Mouse (Mus musculus) forebrain, embryonic 12.5 days (tissue): Measurements from ENCODE around the gene Acot8. TPM values are rescaled to one million over a fixed set of nuclear protein-coding genes. Genes with fewer than 3 reads are reported as not detected.

Experiments used
- ATAC-seq: fragments of 200-750 bp; cut with Nextera tagmentation; 2 replicates; pipeline ENCODE4 v1.8.0; 2017; ENCODE audit warnings: moderate TSS enrichment; ENCODE audit not compliant: low FRiP score
- H3K27ac ChIP-seq: fragments of 300-500 bp; sonication (generic); 2 replicates; pipeline ENCODE4 v1.5.1; 2016; ENCODE audit warnings: mild to moderate bottlenecking
- H3K27me3 ChIP-seq: fragments of 300-500 bp; sonication (generic); 2 replicates; pipeline ENCODE4 v1.6.1; 2016; ENCODE audit warnings: mild to moderate bottlenecking
- H3K36me3 ChIP-seq: fragments of 300-500 bp; sonication (generic); replicated peaks from 2 replicates; pipeline ENCODE4 v1.6.1; 2016; ENCODE audit warnings: mild to moderate bottlenecking
- H3K4me1 ChIP-seq: fragments of 300-500 bp; sonication (generic); 2 replicates; pipeline ENCODE4 v1.6.1; 2016
- H3K4me2 ChIP-seq: fragments of 300-500 bp; sonication (generic); 2 replicates; pipeline ENCODE4 v1.6.1; 2016; ENCODE audit warnings: mild to moderate bottlenecking, moderate library complexity
- H3K4me3 ChIP-seq: fragments of 300-500 bp; sonication (generic); replicated peaks from 2 replicates; pipeline ENCODE4 v1.5.1; 2016; ENCODE audit warnings: mild to moderate bottlenecking
- H3K9ac ChIP-seq: fragments of 300-500 bp; sonication (generic); 2 replicates; pipeline ENCODE4 v1.6.1; 2016; ENCODE audit warnings: mild to moderate bottlenecking
- H3K9me3 ChIP-seq: fragments of 300-500 bp; sonication (generic); 2 replicates; pipeline ENCODE4 v1.6.1; 2016
- WGBS: fragments of 180-500 bp; shearing (Covaris S2); methylation state at CpG from one replicate; pipeline ENCODE4 v1.1.7; 2016; 5-methylcytosine and 5-hydroxymethylcytosine counted together
- polyA plus RNA-seq: library from polyadenylated mRNA; unstranded; fragments of >200 nt; fragmentation: Nextera tagmentation; extraction: Ambion mirVana; gene quantifications from 2 replicates; pipeline ENCODE4 v1.2.1, GENCODE M21; 2016

Acot8 gene
- polyA plus RNA-seq: 13.2 and 13.7 TPM in 2 replicates

DNA sequence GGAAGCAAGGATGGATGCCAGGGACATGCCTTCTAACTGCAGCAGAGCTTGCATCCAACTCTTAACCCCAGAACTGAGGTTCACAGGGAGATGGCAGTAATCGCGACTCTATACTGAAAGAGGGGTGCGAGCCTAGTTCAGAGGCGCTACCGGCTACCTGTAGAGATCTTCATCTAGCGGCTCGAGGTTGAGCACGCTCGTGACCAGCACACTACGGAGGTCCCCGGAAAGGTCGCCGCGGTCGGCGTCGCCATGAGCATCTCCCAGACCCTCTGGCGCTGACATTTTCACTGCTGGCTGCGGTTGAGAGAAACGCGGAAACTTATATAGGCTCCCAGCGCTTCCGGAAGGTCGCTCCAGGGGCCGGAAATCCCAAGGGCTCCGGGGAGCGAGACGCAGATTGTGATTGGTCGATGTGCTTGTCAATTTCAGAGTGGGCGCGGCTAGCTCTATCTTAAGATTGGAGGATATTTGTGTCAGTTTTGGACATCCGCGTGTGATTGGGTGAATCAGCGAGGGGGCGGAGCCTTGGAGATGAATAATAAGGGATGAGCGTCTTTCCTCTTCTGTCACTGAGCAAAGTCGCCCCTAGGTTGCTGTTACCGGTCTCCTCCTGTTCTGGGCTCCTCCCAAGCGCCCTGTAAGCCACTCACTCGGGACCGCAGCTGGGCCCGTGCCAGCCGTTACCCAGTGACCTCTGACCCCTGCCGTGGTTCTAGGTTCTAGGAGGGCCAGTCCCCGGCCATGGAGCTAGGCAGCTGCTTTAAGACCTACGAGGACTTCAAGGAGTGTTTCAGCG, at the start of gene Acot8, which contains the start of gene Zswim3:
Acot8 (minus strand) TSS at position 350 of the 799 bp plus-strand sequence.
Zswim3 (plus strand) TSS at position 566 of the 799 bp plus-strand sequence.
- peaks cover 23% of the 10 kb centered on the region for H3K4me1 ChIP-seq
- peaks cover 9% of the 10 kb centered on the region; the same call in 1 of the 2 replicates for H3K36me3 ChIP-seq
- ATAC-seq: peak; percentile 97
- peak within 1 kb of the TSS; percentile 91 for H3K4me2 ChIP-seq
- H3K9ac ChIP-seq: peak within 1 kb of the TSS; percentile 87
- H3K27me3 ChIP-seq: no peaks in the 10 kb centered on the region
- H3K4me3 ChIP-seq: peak within 1 kb of the TSS; percentile 74
- no peaks in the 10 kb centered on the region for H3K9me3 ChIP-seq
- peak within 1 kb of the TSS; percentile 83 for H3K27ac ChIP-seq
- under 1% methylated on average over 47 of the region's 47 CpGs for WGBS

DNA sequence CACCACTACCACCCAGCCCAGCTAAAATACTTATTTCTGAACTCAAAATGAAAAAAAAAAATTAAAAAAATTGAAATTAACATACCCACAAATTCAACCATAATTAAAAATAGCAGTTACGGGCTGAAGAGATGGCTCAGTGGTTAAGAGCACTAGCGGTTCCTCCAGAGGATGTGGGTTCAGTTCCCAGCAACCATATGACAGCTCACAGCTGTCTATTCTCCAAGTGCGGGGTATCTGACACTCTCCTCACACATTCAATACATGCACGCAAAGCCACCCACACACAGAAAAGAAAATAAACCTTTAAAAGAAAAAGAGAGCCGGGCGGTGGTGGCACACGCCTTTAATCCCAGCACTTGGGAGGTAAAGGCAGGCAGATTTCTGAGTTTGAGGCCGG, 45.4 kb upstream of the Acot8 start:
- Histone ChIP-seq H3K27ac (no peak overlapping the region), H3K4me2 (no peak overlapping the region), H3K9ac (no peak overlapping the region), H3K9me3 (no peaks in the 10 kb centered on the region), H3K4me3 (no peak overlapping the region), H3K27me3 (peaks cover 11% of the 10 kb centered on the region), H3K4me1 (no peaks in the 10 kb centered on the region), H3K36me3 (0 out of 2 replicates have a peak, but pooled peaks cover 6% of the 10 kb centered on the region)
- 93% methylated on average over 8 of the region's 8 CpGs for WGBS
- no peak for ATAC-seq

DNA sequence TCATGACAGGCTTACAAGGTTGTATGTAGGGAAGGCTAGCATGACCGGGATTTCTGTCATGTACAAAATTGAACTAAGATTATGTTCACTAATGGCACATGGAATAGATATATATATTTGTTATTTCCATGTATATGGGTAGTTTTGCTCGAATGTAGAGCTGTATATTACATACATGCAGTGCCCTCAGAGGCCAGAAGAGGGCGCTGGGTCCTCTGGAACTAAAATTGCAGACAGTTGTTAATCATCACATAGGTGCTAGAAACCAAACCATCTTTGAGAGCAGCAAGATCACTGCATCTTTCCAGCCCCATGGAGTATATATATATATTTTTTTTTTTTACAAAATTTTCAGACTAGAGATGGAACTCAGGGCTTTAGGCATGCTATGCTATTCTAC, 41.1 kb upstream of the Acot8 start:
- Histone ChIP-seq H3K27ac (no peak overlapping the region), H3K4me1 (no peaks in the 10 kb centered on the region), H3K4me2 (no peak overlapping the region), H3K36me3 (0 out of 2 replicates have a peak, but pooled peaks cover 6% of the 10 kb centered on the region), H3K4me3 (no peak overlapping the region), H3K27me3 (no peaks in the 10 kb centered on the region), H3K9me3 (no peaks in the 10 kb centered on the region), H3K9ac (no peak overlapping the region)
- ATAC-seq: no peak
- WGBS: 49% methylated on average over 3 of the region's 3 CpGs

DNA sequence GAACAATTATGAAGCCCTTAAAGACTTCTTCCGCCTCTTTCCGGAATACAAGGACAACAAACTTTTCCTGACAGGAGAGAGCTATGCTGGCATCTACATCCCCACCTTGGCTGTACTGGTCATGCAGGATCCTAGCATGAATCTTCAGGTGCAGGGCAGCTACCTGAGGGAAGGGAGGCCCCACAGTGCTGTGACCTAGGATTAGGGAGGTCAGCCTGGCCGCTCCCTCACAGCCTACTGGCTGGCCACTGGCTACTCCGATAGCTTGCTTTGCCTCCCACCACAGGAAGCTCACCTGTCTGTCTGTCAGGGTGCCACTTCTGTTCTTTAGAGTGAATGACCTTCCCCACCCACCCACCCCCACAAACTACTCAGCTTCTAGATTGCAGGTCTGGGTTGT, 30.5 kb upstream of the Acot8 start:
- peaks cover 34% of the 10 kb centered on the region for H3K36me3 ChIP-seq
- H3K4me1 ChIP-seq: peaks cover 26% of the 10 kb centered on the region
- H3K27ac ChIP-seq: no peak overlapping the region
- no peak overlapping the region for H3K4me3 ChIP-seq
- ATAC-seq: no peak
- no peaks in the 10 kb centered on the region for H3K9me3 ChIP-seq
- 94% methylated on average over 4 of the region's 4 CpGs for WGBS
- H3K9ac ChIP-seq: no peak overlapping the region
- H3K27me3 ChIP-seq: no peaks in the 10 kb centered on the region
- H3K4me2 ChIP-seq: peak overlapping the region; percentile 100; the same call in 1 of the 2 replicates

DNA sequence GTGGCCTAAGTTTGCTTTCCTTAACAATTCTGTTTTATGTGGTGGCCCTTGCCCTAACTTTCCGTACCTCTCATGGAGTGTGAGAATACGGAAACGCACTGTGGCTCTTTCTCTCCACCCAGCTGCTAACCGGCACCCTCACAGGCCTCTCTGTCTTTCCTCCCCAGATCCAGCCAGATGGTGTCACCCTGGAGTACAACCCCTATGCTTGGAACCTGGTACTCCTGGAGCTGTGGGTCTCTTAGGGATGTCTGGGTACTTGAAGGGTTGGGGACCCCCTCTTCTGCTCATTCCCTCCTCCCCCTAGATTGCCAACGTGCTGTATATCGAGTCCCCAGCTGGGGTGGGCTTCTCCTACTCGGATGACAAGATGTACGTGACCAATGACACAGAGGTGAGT, 29.8 kb upstream of the Acot8 start:
- peak overlapping the region; percentile 78 for H3K9ac ChIP-seq
- H3K4me3 ChIP-seq: peak overlapping the region; percentile 77
- H3K27me3 ChIP-seq: no peaks in the 10 kb centered on the region
- peaks cover 28% of the 10 kb centered on the region for H3K36me3 ChIP-seq
- H3K9me3 ChIP-seq: no peaks in the 10 kb centered on the region
- WGBS: 42% methylated on average over 8 of the region's 8 CpGs
- H3K4me2 ChIP-seq: peak overlapping the region; percentile 100
- ATAC-seq: no peak
- no peak overlapping the region for H3K27ac ChIP-seq
- peaks cover 26% of the 10 kb centered on the region for H3K4me1 ChIP-seq

DNA sequence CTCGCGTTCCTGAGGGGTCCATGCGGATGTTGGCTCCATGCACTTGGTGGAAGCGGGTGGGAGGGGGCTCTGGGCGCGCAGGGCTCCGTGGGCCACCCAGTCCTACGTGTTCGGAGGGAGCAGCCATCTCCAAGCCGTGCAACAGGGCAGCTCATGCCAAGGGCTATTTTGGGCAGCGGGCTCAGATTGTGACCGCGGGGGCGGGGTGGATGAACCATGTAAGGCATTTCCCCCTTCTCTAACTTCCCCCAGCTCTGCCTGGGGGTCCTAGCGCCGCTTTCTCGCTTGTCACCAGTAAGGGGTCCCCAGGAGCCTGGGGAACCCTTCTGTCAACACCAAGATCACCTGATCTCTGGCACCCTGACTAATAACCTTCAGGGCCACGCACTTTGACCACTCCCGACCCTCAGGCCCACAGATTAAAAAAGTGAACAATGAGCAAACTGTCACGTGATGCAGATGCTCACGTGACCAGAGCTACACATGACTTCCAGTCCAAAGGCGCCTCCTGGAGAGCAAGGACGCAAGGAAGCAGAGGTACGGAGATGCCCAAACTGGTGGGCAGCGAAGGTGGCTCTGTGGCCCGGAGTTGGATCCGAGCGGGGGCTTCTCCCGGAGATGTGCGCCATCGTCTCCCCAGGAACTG, 28.8 kb upstream of the Acot8 start, which contains the start of gene Neurl2:
Neurl2 (minus strand) TSS at position 143 of the 646 bp plus-strand sequence.
- H3K9ac ChIP-seq: peak within 1 kb of the TSS; percentile 78
- peaks cover 17% of the 10 kb centered on the region for H3K36me3 ChIP-seq
- peaks cover 26% of the 10 kb centered on the region for H3K4me1 ChIP-seq
- H3K27ac ChIP-seq: peak within 1 kb of the TSS; percentile 65
- H3K9me3 ChIP-seq: no peaks in the 10 kb centered on the region
- H3K4me3 ChIP-seq: peak within 1 kb of the TSS; percentile 77
- ATAC-seq: peak; percentile 71
- peak within 1 kb of the TSS; percentile 100 for H3K4me2 ChIP-seq
- no peaks in the 10 kb centered on the region for H3K27me3 ChIP-seq
- WGBS: under 1% methylated on average over 31 of the region's 31 CpGs

DNA sequence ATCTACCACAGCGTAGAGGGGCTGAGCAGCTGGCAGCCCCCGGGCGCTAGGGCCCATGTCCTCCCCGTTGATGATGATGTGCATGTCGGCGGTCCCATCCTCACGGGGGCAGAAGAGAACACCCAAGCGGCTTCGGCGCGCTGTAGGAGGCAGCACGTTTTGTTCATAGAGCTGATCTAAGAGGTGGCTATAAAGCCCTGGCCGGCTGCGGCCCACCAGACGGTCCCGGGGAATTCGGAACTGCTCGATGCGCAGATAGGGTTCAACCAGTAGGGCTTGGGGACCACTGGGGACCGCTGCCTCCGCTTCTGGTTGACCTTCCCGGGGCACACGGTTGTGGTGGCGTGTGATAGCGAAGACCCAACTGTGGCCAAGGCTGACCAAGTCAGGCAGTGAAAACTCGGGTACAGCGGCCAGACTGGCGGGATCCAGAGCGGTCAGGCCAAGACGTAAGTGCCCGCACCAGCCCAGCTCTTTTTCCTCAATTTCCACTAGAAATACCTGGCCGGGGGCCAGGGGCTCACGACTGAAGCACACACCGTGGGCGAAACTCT, 28.1 kb upstream of the Acot8 start, which contains the start of gene Ctsa:
Ctsa (plus strand) TSS at position 126 of the 554 bp plus-strand sequence.
- peaks cover 17% of the 10 kb centered on the region for H3K36me3 ChIP-seq
- peak within 1 kb of the TSS; percentile 65 for H3K27ac ChIP-seq
- peak; percentile 64 for ATAC-seq
- H3K9ac ChIP-seq: peak within 1 kb of the TSS; percentile 78
- peak within 1 kb of the TSS; percentile 100 for H3K4me2 ChIP-seq
- H3K9me3 ChIP-seq: no peaks in the 10 kb centered on the region
- peaks cover 26% of the 10 kb centered on the region for H3K4me1 ChIP-seq
- H3K4me3 ChIP-seq: peak within 1 kb of the TSS; percentile 77
- H3K27me3 ChIP-seq: no peaks in the 10 kb centered on the region
- WGBS: 2% methylated on average over 35 of the region's 35 CpGs

DNA sequence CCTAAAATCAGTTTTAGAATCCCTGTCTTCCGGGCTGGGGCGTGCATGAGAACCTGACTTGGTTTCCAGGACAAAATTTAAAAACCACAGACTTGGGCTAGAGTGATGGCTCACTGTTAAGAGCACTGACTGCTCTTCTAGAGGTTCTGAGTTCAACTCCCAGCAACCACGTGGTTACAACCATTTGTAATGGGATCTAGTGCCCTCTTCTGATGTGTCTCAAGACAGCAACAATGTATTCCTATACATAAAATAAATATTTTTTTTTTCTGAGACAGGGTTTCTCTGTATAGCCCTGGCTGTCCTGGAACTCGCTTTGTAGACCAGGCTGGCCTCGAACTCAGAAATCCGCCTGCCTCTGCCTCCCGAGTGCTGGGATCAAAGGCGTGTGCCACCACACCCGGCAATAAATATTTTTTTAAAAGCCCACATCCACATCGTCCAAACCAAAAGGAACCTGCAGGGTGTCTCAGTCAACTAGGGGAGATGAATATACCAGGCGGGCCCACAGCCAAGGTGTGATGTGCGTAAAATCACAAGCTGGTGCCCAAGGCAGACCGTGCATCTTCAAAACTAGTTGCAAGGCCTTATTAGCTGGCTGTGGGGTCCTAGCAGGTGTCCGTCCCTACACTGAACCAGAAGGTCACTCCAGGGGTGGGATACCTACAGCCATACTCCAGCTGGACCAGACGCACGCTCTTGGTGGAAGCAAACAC, 27.5 kb upstream of the Acot8 start:
- H3K27ac ChIP-seq: peak overlapping the region; percentile 65; the same call in 1 of the 2 replicates
- peaks cover 26% of the 10 kb centered on the region for H3K4me1 ChIP-seq
- 66% methylated on average over 16 of the region's 16 CpGs for WGBS
- H3K9me3 ChIP-seq: no peaks in the 10 kb centered on the region
- H3K36me3 ChIP-seq: peaks cover 22% of the 10 kb centered on the region
- H3K4me2 ChIP-seq: peak overlapping the region; percentile 100
- peak overlapping the region; percentile 78 for H3K9ac ChIP-seq
- no peaks in the 10 kb centered on the region for H3K27me3 ChIP-seq
- no peak for ATAC-seq
- peak overlapping the region; percentile 77 for H3K4me3 ChIP-seq

DNA sequence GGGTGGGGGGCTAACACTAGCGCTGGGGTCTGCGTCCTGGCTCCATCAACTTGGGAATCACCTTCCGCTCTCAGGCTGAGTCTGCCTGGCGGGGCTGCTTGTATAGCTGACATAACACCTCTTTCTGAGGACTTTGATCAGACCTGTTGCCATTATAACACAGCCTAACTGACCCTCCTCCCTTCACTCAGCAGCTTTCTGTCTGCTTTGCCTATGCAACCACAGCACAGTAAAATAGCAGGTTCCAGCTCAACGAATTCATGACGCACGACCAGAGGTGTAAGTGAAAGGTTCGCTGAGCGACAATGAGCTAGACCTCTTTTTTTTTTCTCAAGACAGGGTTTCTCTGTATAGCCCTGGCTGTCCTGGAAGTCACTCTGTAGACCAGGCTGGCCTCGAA, 26.3 kb upstream of the Acot8 start:
- Histone ChIP-seq H3K27me3 (no peaks in the 10 kb centered on the region), H3K9me3 (no peaks in the 10 kb centered on the region), H3K4me2 (no peak overlapping the region), H3K36me3 (peaks cover 28% of the 10 kb centered on the region), H3K9ac (no peak overlapping the region), H3K4me3 (no peak overlapping the region), H3K4me1 (peaks cover 26% of the 10 kb centered on the region), H3K27ac (no peak overlapping the region)
- ATAC-seq: no peak
- 90% methylated on average over 10 of the region's 10 CpGs for WGBS

DNA sequence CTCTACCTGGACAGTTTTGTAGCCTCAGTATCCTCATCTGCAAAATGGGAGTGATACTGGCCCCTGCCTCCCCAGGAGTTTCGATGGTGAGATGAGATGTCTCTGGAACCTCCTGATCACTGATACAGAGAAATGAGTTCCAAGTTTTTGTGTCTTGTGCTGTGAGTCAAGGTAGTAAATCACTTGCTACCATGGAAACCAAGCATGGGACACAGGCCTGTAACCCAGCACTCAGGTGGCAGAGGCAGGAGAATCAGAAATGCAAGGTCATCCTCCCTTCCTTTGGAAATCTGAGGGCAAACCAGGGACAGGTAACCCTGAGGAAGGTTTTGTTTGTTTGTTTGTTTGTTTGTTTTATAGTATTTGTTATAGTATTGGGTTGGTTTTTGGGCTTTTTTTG, 24.4 kb upstream of the Acot8 start:
- Histone ChIP-seq H3K9ac (no peak overlapping the region), H3K9me3 (no peaks in the 10 kb centered on the region), H3K4me1 (peaks cover 16% of the 10 kb centered on the region), H3K27ac (no peak overlapping the region), H3K36me3 (peaks cover 39% of the 10 kb centered on the region), H3K27me3 (no peaks in the 10 kb centered on the region), H3K4me3 (no peak overlapping the region), H3K4me2 (no peak overlapping the region)
- ATAC-seq: no peak
- 95% methylated on average over 1 of the region's 1 CpGs for WGBS

DNA sequence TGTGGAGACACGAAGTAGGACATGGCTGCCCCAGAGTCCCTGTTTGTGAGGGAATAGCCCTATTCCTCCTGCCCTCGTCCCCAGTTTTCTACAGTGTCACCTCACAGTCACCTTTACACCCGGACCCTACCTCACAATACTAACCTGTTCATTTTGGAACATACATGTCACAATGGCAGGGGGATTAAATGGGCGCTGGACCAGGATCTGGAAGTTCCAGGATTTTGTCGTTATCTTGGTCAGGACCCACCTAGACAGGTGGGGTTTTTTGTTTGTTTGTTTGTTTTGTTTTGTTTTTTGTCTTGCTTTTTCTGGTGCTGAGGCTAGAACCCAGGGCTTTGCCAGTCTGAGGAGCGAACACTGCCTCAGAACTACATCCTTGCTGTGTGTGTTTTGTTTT, 23.8 kb upstream of the Acot8 start, which contains the start of gene Spata25:
Spata25 (minus strand) TSS at position 101 of the 400 bp plus-strand sequence.
- Histone ChIP-seq H3K36me3 (peaks cover 39% of the 10 kb centered on the region), H3K4me2 (no peak within 1 kb of the TSS), H3K27me3 (no peaks in the 10 kb centered on the region), H3K4me1 (peaks cover 19% of the 10 kb centered on the region), H3K9ac (no peak within 1 kb of the TSS), H3K9me3 (no peaks in the 10 kb centered on the region), H3K27ac (no peak within 1 kb of the TSS), H3K4me3 (no peak within 1 kb of the TSS)
- WGBS: 87% methylated on average over 6 of the region's 6 CpGs
- ATAC-seq: no peak
